Mouse (Mus musculus) heart, adult 2 months (tissue): ENCODE measurements around the gene Wdr24. TPM values are rescaled to one million over a fixed set of nuclear protein-coding genes. Genes with fewer than 3 reads are reported as not detected.
A peak's percentile ranks its signal among the peaks of the same experiment; 100 is the strongest.

Experiments
- DNase-seq, 2 experiments: peaks; one replicate each; pipeline ENCODE4 v3.0.0; 2021
- H3K27ac ChIP-seq: fragments of 200-600 bp; 2 replicates; pipeline ENCODE4 v1.8.1; 2022
- H3K27me3 ChIP-seq: fragments of 200-500 bp; 2 replicates; pipeline ENCODE4 v1.6.1; 2012; ENCODE audit warnings: mild to moderate bottlenecking, low read length, inconsistent platforms, mixed read lengths; ENCODE audit not compliant: control insufficient read depth, insufficient read depth
- H3K36me3 ChIP-seq: fragments of 200-500 bp; 2 replicates; pipeline ENCODE4 v1.6.1; 2012; ENCODE audit warnings: low read length, inconsistent platforms; ENCODE audit not compliant: control insufficient read depth, insufficient read depth
- H3K4me1 ChIP-seq: fragments of 200-500 bp; 2 replicates; pipeline ENCODE4 v1.6.1; 2011; ENCODE audit warnings: low read length; ENCODE audit not compliant: control insufficient read depth, insufficient read depth
- H3K4me3 ChIP-seq: fragments of 200-600 bp; 2 replicates; pipeline ENCODE4 v1.8.1; 2022
- H3K79me2 ChIP-seq: fragments of 200-500 bp; replicated peaks from 2 replicates; pipeline ENCODE4 v1.6.1; 2012; ENCODE audit warnings: mild to moderate bottlenecking, inconsistent platforms, low read length, moderate library complexity, mixed read lengths; ENCODE audit not compliant: control insufficient read depth, insufficient read depth
- H3K9ac ChIP-seq: fragments of 200-500 bp; 2 replicates; pipeline ENCODE4 v1.6.1; 2012; ENCODE audit warnings: low read depth, mild to moderate bottlenecking, control low read depth, inconsistent platforms, low read length, mixed read lengths
- CTCF ChIP-seq: fragments of 200-600 bp; IDR thresholded peaks from 2 replicates; pipeline ENCODE4 v1.8.1; 2022; ENCODE audit warnings: antibody characterized with exemption, mild to moderate bottlenecking, moderate library complexity
- EP300 ChIP-seq: fragments of 200-500 bp; IDR thresholded peaks from 2 replicates; pipeline ENCODE4 v1.6.1; 2011; ENCODE audit warnings: low read depth, low read length, control low read depth; ENCODE audit not compliant: insufficient read depth
- POLR2A ChIP-seq: fragments of 200-500 bp; IDR thresholded peaks from 2 replicates; pipeline ENCODE4 v1.6.1; 2011; ENCODE audit warnings: mild to moderate bottlenecking, low read depth, low read length, control low read depth; ENCODE audit not compliant: insufficient read depth
- WGBS: fragments of 180-500 bp; shearing (Covaris S2); methylation state at CpG from one replicate; pipeline ENCODE4 v1.1.7; 2018; 5-methylcytosine and 5-hydroxymethylcytosine counted together
- intact Hi-C: fragments of 180-260 bp; cut with DNase I; formaldehyde crosslinking; loops from one replicate; pipeline ENCODE4 v1.15.1; 2025
- polyA plus RNA-seq: library from polyadenylated mRNA; depleted of rRNA; stranded (reverse); fragments of >200 nt; gene quantifications from 2 replicates; pipeline ENCODE4 v1.2.3, GENCODE M21; 2012
- total RNA-seq, 2 experiments: library from RNA; stranded (reverse); gene quantifications; 2 replicates each; pipeline ENCODE4 v1.2.3; 2021

Gene Wdr24
- total and polyA plus RNA-seq, 3 experiments = 11.0 to 20.4 (median 11.1) TPM

GRCm38 (mm10) chr17:25808789-25809605 is 14.4 kb upstream of the Wdr24 start, which contains the start of gene Fbxl16:
Gene Fbxl16 (plus strand): TSS chr17:25809085.
- Histone ChIP-seq H3K4me3 (peak within 1 kb of the TSS; percentile 46), H3K4me1 (no peaks in the 10 kb centered on the region; the same call in 1 of the 2 replicates), H3K36me3 (no peaks in the 10 kb centered on the region), H3K9ac (peak within 1 kb of the TSS; percentile 28), H3K79me2 (no peaks in the 10 kb centered on the region), H3K27me3 (no peaks in the 10 kb centered on the region), H3K27ac (no peak within 1 kb of the TSS)
- DNase-seq = peak; percentile 78
- intact Hi-C loops = no loop called here
- TF ChIP-seq POLR2A (no peak), CTCF (peak; percentile 59), EP300 (no peak)
- 1% methylated on average over 97 of the region's 100 CpGs for WGBS

GRCm38 (mm10) chr17:25809606-25810340 is 13.7 kb upstream of the Wdr24 start:
- no peak overlapping the region for H3K27ac ChIP-seq
- no peaks in the 10 kb centered on the region; the same call in 1 of the 2 replicates for H3K4me1 ChIP-seq
- no peaks in the 10 kb centered on the region for H3K27me3 ChIP-seq
- WGBS = 16% methylated on average over 24 of the region's 25 CpGs
- H3K9ac ChIP-seq = peak overlapping the region; percentile 28
- no peaks in the 10 kb centered on the region for H3K36me3 ChIP-seq
- no peaks in the 10 kb centered on the region for H3K79me2 ChIP-seq
- TF ChIP-seq CTCF (no peak), POLR2A (no peak), EP300 (no peak)
- DNase-seq = no peak
- H3K4me3 ChIP-seq = peak overlapping the region; percentile 46
- intact Hi-C loops = no loop called here

DNA sequence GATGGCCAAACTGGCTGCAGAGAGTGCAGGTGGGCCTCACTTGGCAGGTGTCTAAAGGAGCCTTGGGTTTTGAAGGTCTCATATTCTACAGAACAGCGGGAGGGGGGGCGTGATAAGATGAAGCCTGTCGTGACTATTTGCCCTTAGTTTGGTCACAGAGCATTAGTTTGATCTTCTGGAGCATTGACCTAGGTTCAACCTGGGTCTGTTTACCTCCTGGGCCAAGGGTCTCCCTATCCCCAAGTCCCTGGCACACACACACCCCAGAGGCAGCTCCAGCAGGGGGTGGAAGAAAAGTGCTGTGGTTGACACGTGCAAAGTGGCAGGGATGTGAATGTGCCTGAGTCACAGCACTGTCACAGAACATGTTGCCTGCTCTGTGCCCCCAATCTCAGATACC is 12.5 kb upstream of the Wdr24 start:
- Histone ChIP-seq H3K27ac (no peak overlapping the region), H3K4me1 (no peaks in the 10 kb centered on the region; the same call in 1 of the 2 replicates), H3K36me3 (no peaks in the 10 kb centered on the region), H3K27me3 (no peaks in the 10 kb centered on the region), H3K9ac (no peak overlapping the region), H3K79me2 (no peaks in the 10 kb centered on the region), H3K4me3 (no peak overlapping the region)
- 70% methylated on average over 4 of the region's 4 CpGs for WGBS
- DNase-seq = no peak
- intact Hi-C loops = no loop called here
- TF ChIP-seq EP300 = no peak
- TF ChIP-seq POLR2A = no peak
- no peak for TF ChIP-seq CTCF

DNA sequence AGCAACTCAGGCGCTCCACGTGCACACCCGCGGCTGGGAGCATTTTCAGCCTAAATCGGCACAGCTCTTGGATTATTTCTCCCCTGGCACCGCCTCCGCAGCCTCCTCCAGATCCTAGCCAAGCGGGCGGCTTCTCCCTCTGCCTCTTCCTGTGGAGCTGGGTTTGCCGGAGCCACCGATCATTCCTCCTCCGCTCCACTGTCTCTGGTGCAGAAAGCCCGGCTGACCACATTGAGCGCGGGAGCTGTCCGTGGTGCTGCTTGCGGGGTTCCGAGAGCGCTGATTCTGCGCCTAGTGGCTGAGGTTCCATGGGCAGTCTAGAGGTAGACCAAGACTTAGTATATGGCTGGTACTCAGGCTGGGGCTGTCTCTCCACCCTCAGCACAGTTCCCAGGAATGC is 10.0 kb upstream of the Wdr24 start:
- no peaks in the 10 kb centered on the region for H3K27me3 ChIP-seq
- peak; percentile 64 for TF ChIP-seq CTCF
- TF ChIP-seq EP300 = 0 out of 2 replicates have a peak, but pooled peaks have one; percentile 28
- TF ChIP-seq POLR2A = no peak

GRCm38 (mm10) chr17:25817662-25818061 is 5.8 kb upstream of the Wdr24 start:
- H3K27ac ChIP-seq = no peak overlapping the region
- H3K36me3 ChIP-seq = no peaks in the 10 kb centered on the region
- H3K4me3 ChIP-seq = no peak overlapping the region
- no peak for TF ChIP-seq CTCF
- TF ChIP-seq EP300 = no peak
- no peak for TF ChIP-seq POLR2A
- no peaks in the 10 kb centered on the region for H3K4me1 ChIP-seq
- peaks cover 10% of the 10 kb centered on the region for H3K27me3 ChIP-seq
- intact Hi-C loops = no loop called here
- no peak overlapping the region for H3K9ac ChIP-seq
- no peaks in the 10 kb centered on the region for H3K79me2 ChIP-seq
- WGBS = 75% methylated on average over 11 of the region's 11 CpGs
- DNase-seq = no peak

More for the DNA sequence above, 10.0 kb upstream of the Wdr24 start:
- no peak overlapping the region for H3K27ac ChIP-seq
- no peak overlapping the region for H3K4me3 ChIP-seq
- H3K9ac ChIP-seq = no peak overlapping the region
- WGBS = 1% methylated on average over 20 of the region's 20 CpGs
- no peaks in the 10 kb centered on the region for H3K36me3 ChIP-seq
- intact Hi-C loops = no loop called here
- no peaks in the 10 kb centered on the region; the same call in 1 of the 2 replicates for H3K4me1 ChIP-seq
- peak; percentile 71 to 82 for DNase-seq
- H3K79me2 ChIP-seq = no peaks in the 10 kb centered on the region
